Mouse (Mus musculus): ENCODE results near the gene Ntrk1. TPM values are rescaled to one million over a fixed set of nuclear protein-coding genes. Genes with fewer than 3 reads are reported as not detected.

The Ntrk1 gene
- polyA plus RNA-seq, 1 experiment from 2014 or later, result 0.74 TPM

DNA sequence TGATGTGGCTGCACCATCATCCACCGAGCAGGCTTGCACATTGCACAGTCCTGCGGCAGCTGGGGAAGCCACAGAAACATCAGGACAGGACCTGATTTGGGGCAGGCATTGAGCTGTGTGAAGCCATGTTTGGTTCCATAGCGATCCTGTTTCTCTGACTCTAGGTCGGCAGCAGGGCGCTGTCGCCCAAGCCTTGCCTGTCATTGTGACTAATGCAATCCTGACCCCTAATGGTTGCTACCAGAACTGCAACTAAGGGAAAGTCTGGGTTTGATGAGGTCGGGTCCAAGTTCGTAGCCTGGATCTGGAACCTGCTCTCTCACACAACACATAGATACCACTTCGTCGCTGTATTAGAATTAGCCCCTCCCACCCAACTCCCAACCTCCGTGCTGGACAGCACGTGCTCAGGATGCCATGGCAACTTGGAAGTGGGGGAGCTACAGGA, 21.7 kb upstream of the Ntrk1 start:
- no peaks in the 10 kb centered on the region; the same call in 1 of the 2 replicates for H3K27me3 ChIP-seq (replicated peaks; ENCODE audit: control insufficient read depth, insufficient read depth, low read length)
- WGBS, result 9% methylated on average over 12 of the region's 12 CpGs

DNA sequence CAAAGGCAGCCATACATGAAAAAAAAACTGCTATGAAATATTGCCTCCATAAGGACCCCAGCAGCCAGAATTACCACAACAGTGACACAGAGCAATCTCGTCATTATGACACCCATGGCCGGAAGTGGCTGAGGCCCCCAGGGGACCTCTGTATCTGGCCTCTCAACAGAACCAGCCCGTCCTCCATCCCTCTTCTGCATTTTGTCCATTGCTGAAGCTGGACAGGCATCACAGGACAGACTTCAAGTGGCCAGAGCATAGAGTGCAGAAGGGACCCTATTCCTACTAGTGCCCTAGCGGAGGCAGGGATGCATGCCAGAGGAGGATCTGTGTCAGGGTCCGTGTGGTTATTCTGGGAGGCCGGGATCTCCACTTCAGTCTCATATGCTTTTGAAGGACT, 21.2 kb upstream of the Ntrk1 start:
- Histone ChIP-seq H3K27ac (ENCODE audit: low read depth, low read length) (no peak overlapping the region), H3K9me3 (replicated peaks; ENCODE audit: control insufficient read depth, low read length) (no peaks in the 10 kb centered on the region), H3K4me1 (ENCODE audit: control insufficient read depth, insufficient read depth, low read length) (no peaks in the 10 kb centered on the region), H3K36me3 (ENCODE audit: control insufficient read depth, insufficient read depth, low read length) (no peaks in the 10 kb centered on the region), H3K4me2 (ENCODE audit: low read length) (peak overlapping the region; percentile 4; the same call in 1 of the 2 replicates), H3K9ac (ENCODE audit: low read length) (no peak overlapping the region), H3K4me3 (ENCODE audit: low read depth, low read length) (no peak overlapping the region), H3K27me3 (replicated peaks; ENCODE audit: control insufficient read depth, insufficient read depth, low read length) (peaks cover 2% of the 10 kb centered on the region)
- DNase-seq (ENCODE audit: low spot score) (no peak), ATAC-seq (no peak; the same call in 1 of the 2 replicates)
- WGBS, result 71% methylated on average over 6 of the region's 6 CpGs

More for the DNA sequence above, 21.7 kb upstream of the Ntrk1 start:
- Histone ChIP-seq H3K4me3 (ENCODE audit: low read depth, low read length) (no peak overlapping the region), H3K4me2 (ENCODE audit: low read length) (peak overlapping the region; percentile 4; the same call in 1 of the 2 replicates), H3K9ac (ENCODE audit: low read length) (no peak overlapping the region), H3K9me3 (replicated peaks; ENCODE audit: control insufficient read depth, low read length) (no peaks in the 10 kb centered on the region), H3K36me3 (ENCODE audit: control insufficient read depth, insufficient read depth, low read length) (no peaks in the 10 kb centered on the region), H3K4me1 (ENCODE audit: control insufficient read depth, insufficient read depth, low read length) (no peaks in the 10 kb centered on the region), H3K27ac (ENCODE audit: low read depth, low read length) (no peak overlapping the region)
- ATAC-seq, result peak; percentile 52
- peak; percentile 90 for DNase-seq (ENCODE audit: low spot score)

DNA sequence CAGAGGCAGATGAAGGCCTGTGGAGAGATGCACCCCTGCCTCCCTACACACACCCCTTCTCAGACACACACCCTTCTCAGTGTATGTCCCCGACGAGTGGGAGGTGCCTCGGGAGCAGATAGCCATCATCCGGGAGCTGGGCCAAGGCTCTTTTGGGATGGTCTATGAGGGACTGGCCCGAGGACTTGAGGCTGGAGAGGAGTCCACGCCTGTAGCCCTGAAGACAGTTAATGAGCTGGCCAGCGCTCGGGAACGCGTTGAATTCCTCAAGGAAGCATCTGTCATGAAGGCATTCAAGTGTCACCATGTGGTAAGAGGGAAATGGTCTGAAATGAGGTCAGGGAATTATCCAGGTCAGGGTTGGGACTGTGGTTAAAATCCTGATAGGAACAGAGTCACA, 17.9 kb upstream of the Ntrk1 start:
- 0 out of 2 replicates have a peak, but pooled peaks cover 3% of the 10 kb centered on the region for H3K4me1 ChIP-seq (ENCODE audit: control insufficient read depth, insufficient read depth, low read length)
- no peak overlapping the region for H3K4me2 ChIP-seq (ENCODE audit: low read length)
- no peak overlapping the region for H3K4me3 ChIP-seq (ENCODE audit: low read depth, low read length)
- peaks cover 32% of the 10 kb centered on the region for H3K27me3 ChIP-seq (replicated peaks; ENCODE audit: control insufficient read depth, insufficient read depth, low read length)
- no peak overlapping the region for H3K9ac ChIP-seq (ENCODE audit: low read length)
- no peaks in the 10 kb centered on the region for H3K36me3 ChIP-seq (ENCODE audit: control insufficient read depth, insufficient read depth, low read length)
- H3K9me3 ChIP-seq (replicated peaks; ENCODE audit: control insufficient read depth, low read length), result no peaks in the 10 kb centered on the region
- DNase-seq (ENCODE audit: low spot score) (no peak), ATAC-seq (no peak)
- no peak overlapping the region for H3K27ac ChIP-seq (ENCODE audit: low read depth, low read length)
- WGBS, result 70% methylated on average over 10 of the region's 10 CpGs

DNA sequence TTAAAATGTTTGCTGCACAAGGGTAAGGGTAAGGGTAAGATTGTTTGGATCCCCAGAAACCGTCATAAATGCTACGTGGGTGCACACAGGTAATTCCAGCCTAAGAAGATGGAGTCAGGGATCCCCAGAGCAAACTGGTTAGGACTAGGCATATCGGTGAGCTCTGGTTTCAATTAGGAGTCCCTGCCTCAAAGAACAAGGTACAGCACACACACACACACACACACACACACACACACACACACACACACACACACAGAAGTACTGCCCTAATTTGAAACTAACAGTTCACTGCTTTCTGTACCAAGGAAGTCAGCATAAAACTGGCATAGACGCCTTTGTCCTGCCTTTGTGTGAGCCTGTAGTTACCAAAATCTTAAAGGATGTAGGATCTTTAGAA, 17.5 kb upstream of the Ntrk1 start:
- WGBS, result 81% methylated on average over 4 of the region's 4 CpGs
- Histone ChIP-seq H3K36me3 (ENCODE audit: control insufficient read depth, insufficient read depth, low read length) (no peaks in the 10 kb centered on the region), H3K9me3 (replicated peaks; ENCODE audit: control insufficient read depth, low read length) (no peaks in the 10 kb centered on the region), H3K4me2 (ENCODE audit: low read length) (no peak overlapping the region), H3K9ac (ENCODE audit: low read length) (no peak overlapping the region), H3K27me3 (replicated peaks; ENCODE audit: control insufficient read depth, insufficient read depth, low read length) (peaks cover 33% of the 10 kb centered on the region), H3K27ac (ENCODE audit: low read depth, low read length) (no peak overlapping the region), H3K4me1 (ENCODE audit: control insufficient read depth, insufficient read depth, low read length) (0 out of 2 replicates have a peak, but pooled peaks cover 3% of the 10 kb centered on the region), H3K4me3 (ENCODE audit: low read depth, low read length) (no peak overlapping the region)
- no peak for DNase-seq (ENCODE audit: low spot score)
- no peak for ATAC-seq

DNA sequence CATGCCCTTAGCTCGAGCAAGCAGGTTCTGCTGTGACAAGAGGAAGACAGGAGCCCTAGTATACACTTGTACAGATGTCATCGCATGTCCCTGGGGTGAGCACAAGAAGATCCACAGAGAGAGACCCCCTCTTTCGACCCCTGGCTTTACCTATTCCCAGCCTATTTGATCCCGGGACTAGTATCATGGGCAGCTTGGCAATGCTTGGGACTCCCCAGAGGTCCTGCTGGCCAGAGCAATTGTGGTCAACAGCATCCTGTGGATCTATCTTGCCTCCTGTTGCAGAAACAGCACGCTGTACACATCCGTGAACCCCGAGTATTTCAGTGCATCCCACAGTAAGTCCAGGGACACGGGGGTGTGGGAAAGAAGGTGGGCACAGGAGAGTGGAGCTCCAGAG, 16.3 kb upstream of the Ntrk1 start:
- H3K36me3 ChIP-seq (ENCODE audit: control insufficient read depth, insufficient read depth, low read length), result no peaks in the 10 kb centered on the region
- WGBS, result 84% methylated on average over 8 of the region's 8 CpGs
- H3K4me1 ChIP-seq (ENCODE audit: control insufficient read depth, insufficient read depth, low read length), result 0 out of 2 replicates have a peak, but pooled peaks cover 3% of the 10 kb centered on the region
- no peak overlapping the region for H3K9ac ChIP-seq (ENCODE audit: low read length)
- H3K4me2 ChIP-seq (ENCODE audit: low read length), result no peak overlapping the region
- DNase-seq (ENCODE audit: low spot score) (no peak), ATAC-seq (no peak)
- no peak overlapping the region for H3K27ac ChIP-seq (ENCODE audit: low read depth, low read length)
- H3K27me3 ChIP-seq (replicated peaks; ENCODE audit: control insufficient read depth, insufficient read depth, low read length), result peaks cover 33% of the 10 kb centered on the region
- no peak overlapping the region for H3K4me3 ChIP-seq (ENCODE audit: low read depth, low read length)
- H3K9me3 ChIP-seq (replicated peaks; ENCODE audit: control insufficient read depth, low read length), result no peaks in the 10 kb centered on the region

- H3K4me3 ChIP-seq (ENCODE audit: low read depth, low read length), result peak overlapping the region; percentile 5; the same call in 1 of the 2 replicates
- H3K4me2 ChIP-seq (ENCODE audit: low read length), result peak overlapping the region; percentile 26; the same call in 1 of the 2 replicates
- peaks cover 43% of the 10 kb centered on the region for H3K27me3 ChIP-seq (replicated peaks; ENCODE audit: control insufficient read depth, insufficient read depth, low read length)
- H3K4me1 ChIP-seq (ENCODE audit: control insufficient read depth, insufficient read depth, low read length), result 0 out of 2 replicates have a peak, but pooled peaks cover 3% of the 10 kb centered on the region
- no peaks in the 10 kb centered on the region for H3K9me3 ChIP-seq (replicated peaks; ENCODE audit: control insufficient read depth, low read length)
- H3K9ac ChIP-seq (ENCODE audit: low read length), result no peak overlapping the region
- H3K36me3 ChIP-seq (ENCODE audit: control insufficient read depth, insufficient read depth, low read length), result no peaks in the 10 kb centered on the region
- H3K27ac ChIP-seq (ENCODE audit: low read depth, low read length), result no peak overlapping the region
- ATAC-seq (no peak), DNase-seq (ENCODE audit: low spot score) (no peak)
- 6% methylated on average over 28 of the region's 28 CpGs for WGBS
These were observed 14.5 kb upstream of the Ntrk1 start for GRCm38 (mm10) chr3:87809322-87809962.

GRCm38 (mm10) chr3:87804038-87804677, 9.2 kb upstream of the Ntrk1 start:
- H3K27ac ChIP-seq (ENCODE audit: low read depth, low read length), result no peak overlapping the region
- H3K27me3 ChIP-seq (replicated peaks; ENCODE audit: control insufficient read depth, insufficient read depth, low read length), result peaks cover 43% of the 10 kb centered on the region
- H3K9ac ChIP-seq (ENCODE audit: low read length), result 0 out of 2 replicates have a peak overlapping the region, but pooled peaks have one; percentile 8
- H3K4me2 ChIP-seq (ENCODE audit: low read length), result peak overlapping the region; percentile 43
- no peaks in the 10 kb centered on the region for H3K9me3 ChIP-seq (replicated peaks; ENCODE audit: control insufficient read depth, low read length)
- WGBS, result 1% methylated on average over 26 of the region's 26 CpGs
- H3K4me1 ChIP-seq (ENCODE audit: control insufficient read depth, insufficient read depth, low read length), result peaks cover 4% of the 10 kb centered on the region; the same call in 1 of the 2 replicates
- no peaks in the 10 kb centered on the region for H3K36me3 ChIP-seq (ENCODE audit: control insufficient read depth, insufficient read depth, low read length)
- H3K4me3 ChIP-seq (ENCODE audit: low read depth, low read length), result 0 out of 2 replicates have a peak overlapping the region, but pooled peaks have one; percentile 7
- DNase-seq (ENCODE audit: low spot score) (no peak), ATAC-seq (no peak)

- H3K4me3 ChIP-seq (ENCODE audit: low read depth, low read length), result no peak overlapping the region
- WGBS, result 66% methylated on average over 5 of the region's 5 CpGs
- H3K4me2 ChIP-seq (ENCODE audit: low read length), result no peak overlapping the region
- DNase-seq (ENCODE audit: low spot score) (no peak), ATAC-seq (no peak)
- no peaks in the 10 kb centered on the region for H3K9me3 ChIP-seq (replicated peaks; ENCODE audit: control insufficient read depth, low read length)
- no peak overlapping the region for H3K9ac ChIP-seq (ENCODE audit: low read length)
- H3K27ac ChIP-seq (ENCODE audit: low read depth, low read length), result no peak overlapping the region
- H3K36me3 ChIP-seq (ENCODE audit: control insufficient read depth, insufficient read depth, low read length), result no peaks in the 10 kb centered on the region
- peaks cover 52% of the 10 kb centered on the region for H3K27me3 ChIP-seq (replicated peaks; ENCODE audit: control insufficient read depth, insufficient read depth, low read length)
- peaks cover 7% of the 10 kb centered on the region; the same call in 1 of the 2 replicates for H3K4me1 ChIP-seq (ENCODE audit: control insufficient read depth, insufficient read depth, low read length)
These were observed 6.7 kb upstream of the Ntrk1 start for GRCm38 (mm10) chr3:87801681-87802080.
